Mouse (Mus musculus) megakaryocyte-erythroid progenitor cell, adult 5-6 weeks (primary cell): Measurements from ENCODE around the gene Mcl1. TPM values are rescaled to one million over a fixed set of nuclear protein-coding genes. Genes with fewer than 3 reads are reported as not detected.
A peak's percentile ranks its signal among the peaks of the same experiment; 100 is the strongest.

ENCODE experiments used
- ATAC-seq: replicated peaks from 2 replicates; pipeline ENCODE4 v1.8.0; 2016; ENCODE audit warnings: mild to moderate bottlenecking, inconsistent platforms; ENCODE audit not compliant: severe bottlenecking, poor library complexity, low FRiP score, low TSS enrichment
- total RNA-seq, 2 experiments: library from RNA; stranded (forward) in 1 of 2; stranded (reverse) in 1 of 2; fragments of 200-1000, 215-1000 nt in 1 of 2; fragments of >200 nt in 1 of 2; fragmentation: Nextera tagmentation in 1 of 2; gene quantifications; 2 replicates each; pipeline ENCODE4 v1.2.3; 2014 to 2017

Gene Mcl1
- total RNA-seq, 2 experiments from 2014 or later = 78.6 to 107 TPM

- no peak for ATAC-seq
These were observed 36.5 kb downstream of the Mcl1 start for GRCm38 (mm10) chr3:95694808-95695703.

DNA sequence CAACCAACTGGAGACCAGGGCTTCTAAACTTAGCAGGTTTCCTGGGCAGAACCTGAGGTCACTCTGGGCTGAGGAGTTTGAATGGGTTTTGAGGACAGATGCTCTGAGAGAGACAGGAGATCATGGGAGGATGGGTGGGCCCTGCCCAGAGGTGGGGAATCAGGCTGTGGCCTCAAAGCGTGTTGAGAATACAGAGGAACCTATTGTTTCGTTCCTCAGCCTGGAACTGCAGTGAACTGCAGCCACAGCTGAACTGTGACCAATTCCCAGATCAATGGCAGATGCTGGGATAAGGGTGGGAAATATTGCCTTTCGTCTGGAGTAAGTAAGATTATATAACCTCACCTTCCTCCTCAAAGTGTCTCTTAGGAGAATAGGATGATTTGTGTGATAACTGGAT lies 37.2 kb downstream of the Mcl1 start:
- ATAC-seq = no peak

DNA sequence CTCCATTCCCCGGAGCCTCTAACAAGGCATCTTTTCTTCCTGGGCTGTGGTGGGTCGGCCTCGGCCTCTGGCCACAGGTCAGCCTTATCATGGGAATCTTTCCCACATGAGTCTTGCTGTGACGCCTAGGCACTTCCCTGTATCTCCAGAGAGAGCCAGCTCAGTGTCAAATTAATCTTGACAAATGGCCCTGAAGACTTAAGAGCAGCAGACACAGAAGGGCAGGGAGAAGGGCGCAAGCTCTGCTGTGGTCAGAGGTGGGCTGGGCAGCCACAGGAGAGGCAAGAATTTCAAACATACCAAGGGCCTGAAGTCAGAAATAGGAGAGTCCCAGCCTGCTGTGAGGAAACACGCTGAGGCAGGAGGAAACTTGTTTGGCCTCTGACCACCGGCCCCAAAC lies 37.8 kb downstream of the Mcl1 start:
- no peak for ATAC-seq

- ATAC-seq = no peak
These were observed 39.7 kb downstream of the Mcl1 start for GRCm38 (mm10) chr3:95698286-95698685.

DNA sequence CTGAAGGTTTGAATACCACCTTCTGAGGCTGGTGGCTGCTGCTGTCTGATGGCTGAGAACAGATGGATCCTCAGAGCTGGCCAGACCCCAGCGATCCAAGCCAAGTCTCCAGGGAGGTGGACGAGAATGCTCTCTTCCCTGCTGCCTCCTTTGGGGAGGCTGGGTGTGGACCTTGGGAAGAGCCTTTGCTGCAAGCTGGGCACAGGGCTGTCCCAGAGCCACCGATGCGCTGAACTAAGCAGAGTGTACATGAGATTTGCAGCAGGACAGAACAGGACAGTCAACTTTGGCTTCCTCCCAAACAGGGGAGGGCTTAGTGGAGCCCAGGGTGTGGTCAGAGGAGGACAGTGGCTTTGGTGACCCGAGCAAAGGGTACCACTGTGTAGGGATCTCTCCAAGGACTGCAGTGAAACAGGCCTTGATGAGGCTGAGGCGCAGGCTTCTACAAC lies 41.7 kb downstream of the Mcl1 start:
- ATAC-seq = no peak

DNA sequence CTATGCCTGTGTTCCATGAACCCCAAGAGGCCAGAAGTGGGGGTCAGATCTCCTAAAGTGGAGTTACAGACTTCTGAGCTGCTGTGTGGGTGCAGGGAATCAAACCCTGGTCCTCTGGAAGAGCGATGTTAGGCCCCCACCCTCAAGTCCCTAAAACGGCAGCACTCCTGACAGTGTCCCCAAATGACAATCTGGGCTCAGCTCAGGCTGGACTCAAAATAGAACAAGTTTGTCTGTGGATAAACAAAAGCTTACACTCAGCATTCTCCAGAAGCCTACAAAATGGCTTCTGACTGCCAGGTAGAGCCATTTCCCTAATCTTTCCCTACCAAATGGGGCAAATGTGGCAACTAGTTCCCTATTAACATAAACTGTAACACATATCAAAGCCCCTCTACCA lies 42.5 kb downstream of the Mcl1 start:
- ATAC-seq = no peak

DNA sequence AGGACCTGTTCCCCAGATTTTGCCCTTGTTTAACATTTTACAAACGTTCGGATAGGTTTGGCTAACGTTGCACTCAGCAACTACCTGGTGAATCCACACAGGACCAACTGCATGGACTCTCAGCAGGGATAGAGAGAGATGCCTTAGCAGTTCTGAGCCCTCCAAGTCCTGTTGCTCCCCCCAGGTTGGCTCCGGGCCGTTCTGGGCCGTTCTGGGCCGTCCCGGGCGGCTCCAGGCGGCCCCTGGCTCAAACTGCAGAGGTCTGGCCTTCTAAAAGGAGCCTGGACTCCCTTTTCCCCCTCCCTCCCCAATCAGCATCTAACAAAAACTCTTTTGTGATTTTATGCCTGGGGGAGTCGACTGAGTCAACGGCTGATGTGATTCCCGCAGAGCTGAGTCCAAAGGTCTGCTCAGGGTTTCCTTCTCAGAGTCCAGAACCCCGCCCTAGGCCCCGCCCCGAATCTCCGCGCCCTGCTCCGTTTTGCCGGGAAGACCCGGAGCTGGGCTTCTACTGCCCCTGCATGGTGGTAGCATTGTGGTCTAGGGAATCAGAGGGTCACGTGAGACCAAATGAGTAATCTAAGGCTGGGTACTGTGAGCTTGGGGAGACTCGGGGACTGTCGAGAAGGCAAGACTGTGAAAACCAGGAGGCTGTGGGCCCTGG lies 43.4 kb downstream of the Mcl1 start:
- 0 out of 2 replicates have a peak, but pooled peaks have one; percentile 49 for ATAC-seq

DNA sequence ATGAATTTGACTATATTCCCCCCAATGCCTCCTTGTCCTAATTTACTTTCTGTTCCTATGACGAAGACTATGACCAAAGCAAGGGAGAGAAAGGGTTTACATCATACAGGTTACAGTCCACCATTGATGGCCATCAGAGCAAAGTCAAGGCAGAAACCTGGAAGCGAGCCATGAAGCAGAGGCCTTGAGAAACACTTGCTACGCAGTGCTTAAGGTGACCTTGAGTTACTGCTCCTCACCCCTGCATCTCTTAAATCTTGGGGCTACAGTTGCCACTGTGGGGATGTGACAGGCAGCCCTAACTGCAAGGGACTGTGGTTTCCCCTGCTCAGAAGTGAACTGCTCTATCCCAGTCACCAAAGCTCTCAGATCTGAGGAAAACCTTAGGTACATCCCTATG lies 44.7 kb downstream of the Mcl1 start:
- ATAC-seq = no peak

DNA sequence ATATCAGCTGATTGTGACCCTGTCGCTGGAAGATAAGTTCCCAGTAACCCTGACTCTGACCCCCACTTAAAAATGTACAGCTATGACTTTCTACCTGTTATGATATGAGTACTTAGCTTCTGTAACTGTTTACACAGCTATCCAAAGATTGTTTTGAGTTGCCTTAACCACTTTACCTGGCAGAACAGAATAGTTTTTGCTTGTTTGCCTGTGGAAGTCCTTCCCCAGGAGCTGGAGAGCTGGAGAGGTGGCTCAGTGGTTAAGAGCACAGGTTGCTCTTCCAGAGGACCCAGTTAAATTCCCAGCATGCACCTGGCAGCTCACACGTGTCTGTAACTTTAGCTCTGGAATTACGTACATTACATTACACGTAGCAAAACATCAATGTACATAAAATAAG lies 46.0 kb downstream of the Mcl1 start:
- no peak for ATAC-seq

DNA sequence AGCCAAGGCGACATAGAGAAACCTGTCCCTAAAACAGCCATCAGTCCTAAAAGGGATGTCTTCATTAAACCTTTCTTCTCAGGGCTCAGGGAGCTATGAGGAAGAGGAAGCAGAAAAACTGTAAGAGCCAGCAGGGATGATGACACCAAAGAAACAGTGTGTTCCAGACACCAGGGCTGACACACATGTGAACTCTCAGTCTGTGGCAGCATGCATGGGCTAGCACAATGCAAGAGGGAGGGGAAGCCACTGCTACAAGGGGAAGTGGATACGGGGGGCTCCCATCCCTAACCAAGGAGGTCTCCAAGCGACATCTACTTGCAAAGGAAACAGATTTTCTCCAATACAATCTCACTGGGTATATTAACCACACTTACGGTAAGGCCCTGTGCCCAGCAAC lies 47.7 kb downstream of the Mcl1 start:
- ATAC-seq = no peak

DNA sequence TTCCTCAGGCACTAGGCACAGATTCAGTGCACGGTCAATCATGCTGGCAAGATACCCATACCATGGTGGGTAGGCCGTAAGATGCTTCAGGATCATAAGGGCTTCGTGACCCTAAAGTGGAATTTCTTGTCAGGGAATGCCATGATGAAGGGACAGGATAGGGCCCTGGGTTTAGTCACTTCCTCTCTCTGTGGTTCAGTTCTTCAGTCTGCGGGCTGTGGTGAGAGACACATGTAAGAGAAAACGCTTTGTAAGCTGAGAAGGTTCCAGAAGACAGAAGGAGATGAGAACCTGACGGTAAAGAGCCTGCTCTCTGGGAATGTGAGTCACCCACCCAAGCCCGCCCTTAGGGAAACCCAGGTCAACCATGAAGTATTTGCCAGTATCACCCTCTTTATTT lies 48.9 kb downstream of the Mcl1 start:
- no peak for ATAC-seq

GRCm38 (mm10) chr3:95709044-95709443 lies 50.5 kb downstream of the Mcl1 start:
- ATAC-seq = no peak

- no peak for ATAC-seq
These were observed 51.4 kb downstream of the Mcl1 start for GRCm38 (mm10) chr3:95709967-95710366.

Other genes with a start within 250 kb of the Mcl1 start
- 40.1 and 44.7 TPM in 2 replicates for gene Arnt, start 224.4 kb upstream of the Mcl1 start, total RNA-seq (2014; fragmentation: Nextera tagmentation)
- 15.3 and 30.4 TPM in 2 replicates for gene Arnt, start 224.4 kb upstream of the Mcl1 start, total RNA-seq (2017)
- gene Ctsk, start 159.5 kb upstream of the Mcl1 start, total RNA-seq (2014; fragmentation: Nextera tagmentation) = not detected in 2 replicates
- gene Ctsk, start 159.5 kb upstream of the Mcl1 start, total RNA-seq (2017) = not detected in 2 replicates
- 0.28 TPM in 1 of 2 replicates, not detected in the other for gene Ctss, start 132.0 kb upstream of the Mcl1 start, total RNA-seq (2014; fragmentation: Nextera tagmentation)
- gene Ctss, start 132.0 kb upstream of the Mcl1 start, total RNA-seq (2017) = 3.4 and 11.4 TPM in 2 replicates
- not detected in 2 replicates for gene Hormad1, start 99.1 kb upstream of the Mcl1 start, total RNA-seq (2014; fragmentation: Nextera tagmentation)
- not detected in 2 replicates for gene Hormad1, start 99.1 kb upstream of the Mcl1 start, total RNA-seq (2017)
- 31.3 and 39.8 TPM in 2 replicates for gene Golph3l, start 69.9 kb upstream of the Mcl1 start, total RNA-seq (2014; fragmentation: Nextera tagmentation)
- 29.2 and 48.4 TPM in 2 replicates for gene Golph3l, start 69.9 kb upstream of the Mcl1 start, total RNA-seq (2017)
- gene Ensa, start 33.8 kb upstream of the Mcl1 start, total RNA-seq (2014; fragmentation: Nextera tagmentation) = 38.7 and 39.4 TPM in 2 replicates
- 64.8 and 65.4 TPM in 2 replicates for gene Ensa, start 33.8 kb upstream of the Mcl1 start, total RNA-seq (2017)
- gene Adamtsl4, start 29.1 kb downstream of the Mcl1 start, total RNA-seq (2014; fragmentation: Nextera tagmentation) = 0.20 TPM in 1 of 2 replicates, not detected in the other
- not detected in 2 replicates for gene Adamtsl4, start 29.1 kb downstream of the Mcl1 start, total RNA-seq (2017)
- 8.2 and 17.2 TPM in 2 replicates for gene Ecm1, start 80.8 kb downstream of the Mcl1 start, total RNA-seq (2014; fragmentation: Nextera tagmentation)
- gene Ecm1, start 80.8 kb downstream of the Mcl1 start, total RNA-seq (2017) = not detected in 2 replicates
- gene Tars2, start 101.4 kb downstream of the Mcl1 start, total RNA-seq (2014; fragmentation: Nextera tagmentation) = 88.1 and 103 TPM in 2 replicates
- 58.0 and 75.5 TPM in 2 replicates for gene Tars2, start 101.4 kb downstream of the Mcl1 start, total RNA-seq (2017)
- gene Rprd2, start 160.1 kb downstream of the Mcl1 start, total RNA-seq (2014; fragmentation: Nextera tagmentation) = 62.4 and 68.5 TPM in 2 replicates
- gene Rprd2, start 160.1 kb downstream of the Mcl1 start, total RNA-seq (2017) = 17.5 and 21.3 TPM in 2 replicates
- gene Prpf3, start 197.1 kb downstream of the Mcl1 start, total RNA-seq (2014; fragmentation: Nextera tagmentation) = 72.1 and 90.7 TPM in 2 replicates
- 66.7 and 100.0 TPM in 2 replicates for gene Prpf3, start 197.1 kb downstream of the Mcl1 start, total RNA-seq (2017)
- 204 and 223 TPM in 2 replicates for gene Mrps21, start 212.7 kb downstream of the Mcl1 start, total RNA-seq (2014; fragmentation: Nextera tagmentation)
- 318 and 398 TPM in 2 replicates for gene Mrps21, start 212.7 kb downstream of the Mcl1 start, total RNA-seq (2017)
- 0.69 and 3.3 TPM in 2 replicates for gene Ciart, start 223.5 kb downstream of the Mcl1 start, total RNA-seq (2014; fragmentation: Nextera tagmentation)
- 0.66 and 2.8 TPM in 2 replicates for gene Ciart, start 223.5 kb downstream of the Mcl1 start, total RNA-seq (2017)
- gene BC028528, start 233.2 kb downstream of the Mcl1 start, total RNA-seq (2014; fragmentation: Nextera tagmentation) = 2.1 and 2.3 TPM in 2 replicates
- 2.3 and 14.6 TPM in 2 replicates for gene BC028528, start 233.2 kb downstream of the Mcl1 start, total RNA-seq (2017)
- 35.7 and 42.8 TPM in 2 replicates for gene Aph1a, start 235.2 kb downstream of the Mcl1 start, total RNA-seq (2014; fragmentation: Nextera tagmentation)
- gene Aph1a, start 235.2 kb downstream of the Mcl1 start, total RNA-seq (2017) = 16.2 and 21.1 TPM in 2 replicates
- not detected in 2 replicates for gene Car14, start 245.9 kb downstream of the Mcl1 start, total RNA-seq (2014; fragmentation: Nextera tagmentation)
- gene Car14, start 245.9 kb downstream of the Mcl1 start, total RNA-seq (2017) = not detected in 2 replicates